In genomic region chr19:54855190-54855589, GRCm38 (mm10) we compare ENCODE assay signal across 33 mouse cellular contexts.
DNase-seq lines count a peak whose midpoint lies in the region; ATAC-seq lines count a peak whose summit lies in the region.
"Had no signal": no experiment of that assay in that cellular context is flagged by ENCODE, and none has a peak within 500 bp of the region (broad histone marks: within the 10 kb centered on the region; RNA-seq: fewer than 3 reads in every experiment).

No protein-coding gene starts in this region.

- no peak overlapping the region for H3K4me2 ChIP-seq in forebrain, embryonic 14.5 days (ENCODE audit: low read length)
- H3K4me2 ChIP-seq in forebrain, embryonic 12.5 days: no peak overlapping the region
- H3K4me2 ChIP-seq in hindbrain, embryonic 14.5 days (replicated peaks): no peak overlapping the region
- no peak overlapping the region for H3K4me2 ChIP-seq in hindbrain, embryonic 11.5 days (replicated peaks; ENCODE audit: low read depth, low read length)
- H3K4me2 ChIP-seq: embryonic facial prominence, embryonic 13.5 days; heart, embryonic 12.5 days; heart, embryonic 15.5 days; hindbrain, embryonic 15.5 days; intestine, embryonic 15.5 days had no signal

- no peaks in the 10 kb centered on the region for H3K4me1 ChIP-seq in forebrain, embryonic 14.5 days (ENCODE audit: control insufficient read depth, insufficient read depth, low read length)
- H3K4me1 ChIP-seq in forebrain, embryonic 12.5 days: no peaks in the 10 kb centered on the region
- no peaks in the 10 kb centered on the region for H3K4me1 ChIP-seq in hindbrain, embryonic 14.5 days (replicated peaks; ENCODE audit: control insufficient read depth, insufficient read depth, low read length)
- H3K4me1 ChIP-seq in hindbrain, embryonic 11.5 days (replicated peaks; ENCODE audit: control insufficient read depth, insufficient read depth, low read length): no peaks in the 10 kb centered on the region
- no peaks in the 10 kb centered on the region for H3K4me1 ChIP-seq in heart, embryonic 10.5 days
- H3K4me1 ChIP-seq: embryonic facial prominence, embryonic 10.5 days; embryonic facial prominence, embryonic 13.5 days; forebrain, embryonic 10.5 days; heart, embryonic 12.5 days; heart, embryonic 15.5 days; hindbrain, embryonic 15.5 days; intestine, embryonic 15.5 days had no signal

- H3K9ac ChIP-seq in forebrain, embryonic 14.5 days (ENCODE audit: low read length): no peak overlapping the region
- H3K9ac ChIP-seq in forebrain, embryonic 12.5 days: no peak overlapping the region
- no peak overlapping the region for H3K9ac ChIP-seq in hindbrain, embryonic 14.5 days
- H3K9ac ChIP-seq in hindbrain, embryonic 11.5 days (ENCODE audit: low read depth, low read length): no peak overlapping the region
- H3K9ac ChIP-seq: embryonic facial prominence, embryonic 13.5 days; forebrain, postnatal 0 days; heart, embryonic 12.5 days; heart, embryonic 15.5 days; hindbrain, embryonic 15.5 days; intestine, embryonic 15.5 days had no signal

- ATAC-seq in forebrain, embryonic 14.5 days: no peak
- no peak for ATAC-seq in forebrain, embryonic 12.5 days (ENCODE audit: low FRiP score)
- peak; percentile 55; the same call in 1 of the 2 replicates for ATAC-seq in hindbrain, embryonic 14.5 days (ENCODE audit: low FRiP score)
- no peak for ATAC-seq in hindbrain, embryonic 11.5 days (ENCODE audit: low FRiP score)
- ATAC-seq: forebrain, postnatal 0 days; intestine, embryonic 15.5 days; Patski had no signal

- peak; percentile 2 for DNase-seq in forebrain, embryonic 14.5 days (ENCODE audit: low spot score)
- no peak for DNase-seq in hindbrain, embryonic 14.5 days (ENCODE audit: low spot score)
- no peak for DNase-seq in hindbrain, embryonic 11.5 days (ENCODE audit: low spot score)
- peak; percentile 29 for DNase-seq in adipocyte (ENCODE audit: low spot score)
- peak; percentile 0 for DNase-seq in fibroblast of lung, adult 2 months (ENCODE audit: low read depth)
- no peak for DNase-seq in heart, embryonic 10.5 days (ENCODE audit: low spot score)
- DNase-seq: adrenal gland, adult 2 months; adrenal gland, postnatal 14 days; B cell, adult 2 months; cerebellum, adult 11-12 months; cerebellum, adult 8-10 months; cerebellum, postnatal 10 days; cerebellum, postnatal 36 days; embryo, embryonic 11 days; forebrain, postnatal 0 days; gastrocnemius, adult 2 months; gastrocnemius, postnatal 14 days; heart, adult 11 months; heart, postnatal 10 days; heart, postnatal 36 days; kidney, adult 18-20 months had no signal

- no peaks in the 10 kb centered on the region for H3K27me3 ChIP-seq in forebrain, embryonic 14.5 days (replicated peaks; ENCODE audit: control insufficient read depth, insufficient read depth, low read length)
- H3K27me3 ChIP-seq in forebrain, embryonic 12.5 days: no peaks in the 10 kb centered on the region
- H3K27me3 ChIP-seq in hindbrain, embryonic 14.5 days (ENCODE audit: control insufficient read depth, insufficient read depth, low read length): no peaks in the 10 kb centered on the region
- no peaks in the 10 kb centered on the region for H3K27me3 ChIP-seq in hindbrain, embryonic 11.5 days (ENCODE audit: control insufficient read depth, insufficient read depth, low read length)
- H3K27me3 ChIP-seq in heart, embryonic 10.5 days (ENCODE audit: insufficient read depth, poor library complexity, severe bottlenecking): no peaks in the 10 kb centered on the region
- H3K27me3 ChIP-seq: CH12.LX; embryonic facial prominence, embryonic 13.5 days; heart, embryonic 12.5 days; heart, embryonic 15.5 days; hindbrain, embryonic 15.5 days; intestine, embryonic 15.5 days had no signal

- no peaks in the 10 kb centered on the region for H3K36me3 ChIP-seq in forebrain, embryonic 14.5 days (ENCODE audit: control insufficient read depth, insufficient read depth, low read length)
- no peaks in the 10 kb centered on the region for H3K36me3 ChIP-seq in forebrain, embryonic 12.5 days (replicated peaks)
- no peaks in the 10 kb centered on the region for H3K36me3 ChIP-seq in hindbrain, embryonic 14.5 days (replicated peaks; ENCODE audit: control insufficient read depth, insufficient read depth)
- H3K36me3 ChIP-seq in hindbrain, embryonic 11.5 days (ENCODE audit: control insufficient read depth, insufficient read depth, low read length): no peaks in the 10 kb centered on the region
- H3K36me3 ChIP-seq in heart, embryonic 10.5 days: no peaks in the 10 kb centered on the region
- H3K36me3 ChIP-seq: embryonic facial prominence, embryonic 10.5 days; embryonic facial prominence, embryonic 13.5 days; forebrain, embryonic 10.5 days; G1E; heart, embryonic 12.5 days; heart, embryonic 15.5 days; hindbrain, embryonic 15.5 days; intestine, embryonic 15.5 days had no signal

- H3K27ac ChIP-seq in forebrain, embryonic 14.5 days (ENCODE audit: low read depth, low read length): no peak overlapping the region
- no peak overlapping the region for H3K27ac ChIP-seq in forebrain, embryonic 12.5 days
- no peak overlapping the region for H3K27ac ChIP-seq in hindbrain, embryonic 14.5 days
- H3K27ac ChIP-seq in hindbrain, embryonic 11.5 days (ENCODE audit: low read depth, low read length): no peak overlapping the region
- H3K27ac ChIP-seq in heart, embryonic 10.5 days: no peak overlapping the region
- H3K27ac ChIP-seq: embryonic facial prominence, embryonic 10.5 days; embryonic facial prominence, embryonic 13.5 days; forebrain, embryonic 10.5 days; gastrocnemius, adult 2 months; heart, embryonic 15.5 days; hindbrain, embryonic 15.5 days; intestine, embryonic 15.5 days had no signal

- no peaks in the 10 kb centered on the region for H3K9me3 ChIP-seq in forebrain, embryonic 14.5 days (replicated peaks; ENCODE audit: control insufficient read depth, low read length)
- H3K9me3 ChIP-seq in forebrain, embryonic 12.5 days: no peaks in the 10 kb centered on the region
- no peaks in the 10 kb centered on the region for H3K9me3 ChIP-seq in hindbrain, embryonic 14.5 days (ENCODE audit: control insufficient read depth, low read length)
- no peaks in the 10 kb centered on the region for H3K9me3 ChIP-seq in hindbrain, embryonic 11.5 days (ENCODE audit: control insufficient read depth, low read length)
- no peaks in the 10 kb centered on the region for H3K9me3 ChIP-seq in heart, embryonic 10.5 days
- H3K9me3 ChIP-seq: embryonic facial prominence, embryonic 10.5 days; embryonic facial prominence, embryonic 13.5 days; forebrain, embryonic 10.5 days; G1E; heart, embryonic 12.5 days; heart, embryonic 15.5 days; hindbrain, embryonic 15.5 days; intestine, embryonic 15.5 days had no signal

- no peak overlapping the region for H3K4me3 ChIP-seq in forebrain, embryonic 14.5 days (ENCODE audit: low read depth, low read length)
- no peak overlapping the region for H3K4me3 ChIP-seq in forebrain, embryonic 12.5 days (replicated peaks)
- H3K4me3 ChIP-seq in hindbrain, embryonic 14.5 days (replicated peaks; ENCODE audit: low read length): no peak overlapping the region
- no peak overlapping the region for H3K4me3 ChIP-seq in hindbrain, embryonic 11.5 days (ENCODE audit: low read depth, low read length)
- H3K4me3 ChIP-seq in heart, embryonic 10.5 days: no peak overlapping the region
- H3K4me3 ChIP-seq: embryonic facial prominence, embryonic 10.5 days; embryonic facial prominence, embryonic 13.5 days; erythroblast, embryonic 14.5 days; forebrain, embryonic 10.5 days; gastrocnemius, adult 2 months; heart, embryonic 12.5 days; heart, embryonic 15.5 days; hindbrain, embryonic 15.5 days; intestine, embryonic 15.5 days had no signal

- WGBS in forebrain, embryonic 14.5 days: 73% methylated on average over 2 of the region's 2 CpGs
- WGBS in forebrain, embryonic 12.5 days: 69% methylated on average over 2 of the region's 2 CpGs
- WGBS in hindbrain, embryonic 14.5 days: 36% methylated on average over 2 of the region's 2 CpGs
- 83% methylated on average over 2 of the region's 2 CpGs for WGBS in hindbrain, embryonic 11.5 days
- 86% methylated on average over 2 of the region's 2 CpGs for WGBS in heart, embryonic 10.5 days

Comparison
In these comparisons a context has a peak if more than half of its experiments do, and no peak if none do; other contexts are left out.
1. DNase-seq: peak in forebrain, embryonic 14.5 days (single experiment), adipocyte (single experiment) and fibroblast of lung, adult 2 months (single experiment); none in hindbrain, embryonic 14.5 days (single experiment), hindbrain, embryonic 11.5 days (single experiment) and heart, embryonic 10.5 days (single experiment).